In the genomic region with DNA sequence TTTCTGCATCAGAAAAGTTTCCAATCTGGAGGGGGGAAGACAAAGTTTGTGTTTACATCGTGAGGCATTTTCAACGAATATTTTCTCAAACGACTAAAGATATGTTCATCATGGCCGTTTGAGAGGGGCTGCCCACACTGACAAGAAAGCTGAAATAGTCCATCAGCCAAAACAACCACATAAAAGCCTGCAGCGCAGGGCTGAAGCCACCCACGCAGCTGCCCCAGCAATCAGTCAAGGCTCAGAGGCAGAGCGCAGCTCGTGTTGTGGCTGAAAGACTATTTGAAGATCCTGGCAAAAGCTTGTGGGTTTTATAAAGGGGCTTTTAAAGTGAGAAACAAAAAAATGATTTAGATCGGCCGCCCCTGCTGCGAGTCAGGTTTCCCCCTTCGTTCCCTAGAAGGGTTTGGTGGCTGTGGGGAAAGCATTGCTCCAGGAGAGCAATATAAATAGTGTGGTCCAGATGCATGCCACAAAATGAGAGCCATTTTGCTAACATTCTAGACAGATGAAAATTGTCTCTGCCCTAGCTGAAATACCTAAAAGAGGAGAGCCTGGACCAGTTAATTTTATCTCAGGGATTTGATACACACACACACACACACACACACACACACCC, we compare ENCODE assay signal across 11 mouse cellular contexts.
DNase-seq lines count a peak whose midpoint lies in the region; ATAC-seq lines count a peak whose summit lies in the region.
"Had no signal": no experiment of that assay in that cellular context is flagged by ENCODE, and none has a peak within 500 bp of the region (broad histone marks: within the 10 kb centered on the region; RNA-seq: fewer than 3 reads in every experiment).

No protein-coding gene starts in this region.

- peaks cover 7% of the 10 kb centered on the region; the same call in 1 of the 2 replicates for H3K4me1 ChIP-seq in limb, embryonic 12.5 days (replicated peaks)
- peaks cover 11% of the 10 kb centered on the region; the same call in 1 of the 2 replicates for H3K4me1 ChIP-seq in limb, embryonic 10.5 days
- H3K4me1 ChIP-seq in liver, embryonic 11.5 days (replicated peaks; ENCODE audit: control insufficient read depth, insufficient read depth, low read length): no peaks in the 10 kb centered on the region
- H3K4me1 ChIP-seq: heart, embryonic 13.5 days had no signal

- peak overlapping the region; percentile 45; the same call in 1 of the 2 replicates for H3K27ac ChIP-seq in limb, embryonic 12.5 days
- no peak overlapping the region for H3K27ac ChIP-seq in limb, embryonic 10.5 days
- H3K27ac ChIP-seq in liver, embryonic 11.5 days (ENCODE audit: low read depth, low read length): no peak overlapping the region
- H3K27ac ChIP-seq: heart, embryonic 13.5 days had no signal

- H3K4me3 ChIP-seq in limb, embryonic 12.5 days (replicated peaks): no peak overlapping the region
- H3K4me3 ChIP-seq in limb, embryonic 10.5 days: no peak overlapping the region
- H3K4me3 ChIP-seq in liver, embryonic 11.5 days (ENCODE audit: low read depth, low read length): no peak overlapping the region
- H3K4me3 ChIP-seq: heart, embryonic 13.5 days had no signal

- no peak overlapping the region for H3K9ac ChIP-seq in limb, embryonic 12.5 days (replicated peaks)
- no peak overlapping the region for H3K9ac ChIP-seq in liver, embryonic 11.5 days (ENCODE audit: low read depth, low read length)
- H3K9ac ChIP-seq: heart, embryonic 13.5 days had no signal

- ATAC-seq in limb, embryonic 12.5 days (ENCODE audit: insufficient number of reproducible peaks, insufficient read depth, low FRiP score, low TSS enrichment, low read depth): no peak
- ATAC-seq in liver, embryonic 11.5 days (replicated peaks; ENCODE audit: low FRiP score): no peak

- 45% methylated on average over 12 of the region's 12 CpGs for WGBS in limb, embryonic 12.5 days
- WGBS in limb, embryonic 10.5 days: 70% methylated on average over 12 of the region's 12 CpGs
- 77% methylated on average over 12 of the region's 12 CpGs for WGBS in liver, embryonic 11.5 days

- peak; percentile 3 for DNase-seq in cerebellum, adult 9-11 months
- no peak for DNase-seq in cerebellum, postnatal 36 days
- no peak for DNase-seq in limb, embryonic 10.5 days (ENCODE audit: low spot score)
- DNase-seq in left cerebral cortex, adult 8-10 months (ENCODE audit: low spot score in 2 of 2): peak; percentile 3 to 19
- peak; percentile 7 to 25 for DNase-seq in right cerebral cortex, postnatal 36 days (ENCODE audit: low spot score in 2 of 2)
- DNase-seq in liver, embryonic 11.5 days (ENCODE audit: low spot score): no peak
- no peak for DNase-seq in urinary bladder, adult 2 months (ENCODE audit: low spot score)
- DNase-seq: cerebellum, adult 18-20 months; kidney, adult 9 months had no signal

- no peaks in the 10 kb centered on the region for H3K9me3 ChIP-seq in limb, embryonic 12.5 days
- no peaks in the 10 kb centered on the region for H3K9me3 ChIP-seq in limb, embryonic 10.5 days (replicated peaks)
- no peaks in the 10 kb centered on the region for H3K9me3 ChIP-seq in liver, embryonic 11.5 days (ENCODE audit: control insufficient read depth, low read length)
- H3K9me3 ChIP-seq: heart, embryonic 13.5 days had no signal

- H3K36me3 ChIP-seq in limb, embryonic 12.5 days: no peaks in the 10 kb centered on the region
- H3K36me3 ChIP-seq in limb, embryonic 10.5 days: no peaks in the 10 kb centered on the region
- no peaks in the 10 kb centered on the region for H3K36me3 ChIP-seq in liver, embryonic 11.5 days (ENCODE audit: control insufficient read depth, insufficient read depth, low read length)
- H3K36me3 ChIP-seq: heart, embryonic 13.5 days had no signal

- H3K4me2 ChIP-seq in limb, embryonic 12.5 days: peak overlapping the region; percentile 2; the same call in 1 of the 2 replicates
- no peak overlapping the region for H3K4me2 ChIP-seq in liver, embryonic 11.5 days
- H3K4me2 ChIP-seq: heart, embryonic 13.5 days had no signal

- H3K27me3 ChIP-seq in limb, embryonic 12.5 days: no peaks in the 10 kb centered on the region
- H3K27me3 ChIP-seq in limb, embryonic 10.5 days (ENCODE audit: low read depth, poor library complexity, severe bottlenecking): no peaks in the 10 kb centered on the region
- H3K27me3 ChIP-seq in liver, embryonic 11.5 days (replicated peaks; ENCODE audit: control insufficient read depth, insufficient read depth, low read length): no peaks in the 10 kb centered on the region
- H3K27me3 ChIP-seq: heart, embryonic 13.5 days had no signal

Comparison
In these comparisons a context has a peak if more than half of its experiments do, and no peak if none do; other contexts are left out.
1. DNase-seq: peak in cerebellum, adult 9-11 months (single experiment), left cerebral cortex, adult 8-10 months (2 of 2) and right cerebral cortex, postnatal 36 days (2 of 2); none in cerebellum, postnatal 36 days (0 of 2), limb, embryonic 10.5 days (single experiment), liver, embryonic 11.5 days (single experiment) and urinary bladder, adult 2 months (single experiment).